Mouse (Mus musculus) frontal cortex, adult 2 months (tissue): ENCODE results near the gene Pgls. TPM values are rescaled to one million over a fixed set of nuclear protein-coding genes. Genes with fewer than 3 reads are reported as not detected.

Experiments used
- DNase-seq, 2 experiments: peaks; one replicate each; pipeline ENCODE4 v3.0.0; 2022; ENCODE audit warnings: low spot score in 1 of 2; ENCODE audit errors: extremely low spot score in 1 of 2
- polyA plus RNA-seq: library from polyadenylated mRNA; depleted of rRNA; stranded (reverse); fragments of >200 nt; gene quantifications from 2 replicates; pipeline ENCODE4 v1.2.3, GENCODE M21; 2012

Pgls gene
- polyA plus RNA-seq, 1 experiment, result 45.6 TPM

- no peak for DNase-seq
These were observed 4.8 kb downstream of the Pgls start for GRCm38 (mm10) chr8:71596798-71597197.

GRCm38 (mm10) chr8:71597451-71597850 is 5.5 kb downstream of the Pgls start, which contains the start of gene Fam129c:
Gene Fam129c (plus strand): TSS chr8:71597648.
- no peak for DNase-seq

DNA sequence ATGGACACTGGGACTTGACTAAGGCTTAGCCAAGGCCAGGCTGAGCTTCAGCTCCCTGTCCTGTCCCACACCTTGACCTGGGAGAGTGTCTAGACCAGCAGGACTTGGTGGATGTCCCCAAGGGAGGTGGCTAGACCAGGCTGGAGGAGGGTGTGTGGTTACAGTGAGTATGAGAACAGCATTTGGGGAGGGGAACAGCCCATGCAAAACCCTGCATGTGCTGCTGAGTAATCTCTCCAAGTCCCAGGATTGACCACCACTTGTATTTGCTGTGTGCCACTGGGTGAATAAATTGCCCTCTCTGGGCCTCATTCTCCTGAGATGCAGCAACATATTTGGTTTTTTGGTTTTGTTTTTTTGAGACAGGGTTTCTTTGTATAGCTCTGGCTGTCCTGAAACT is 6.4 kb downstream of the Pgls start:
- DNase-seq, result no peak

GRCm38 (mm10) chr8:71598841-71599240 is 6.9 kb downstream of the Pgls start:
- no peak for DNase-seq

GRCm38 (mm10) chr8:71601939-71602665 is 10.1 kb downstream of the Pgls start:
- DNase-seq, result no peak

DNA sequence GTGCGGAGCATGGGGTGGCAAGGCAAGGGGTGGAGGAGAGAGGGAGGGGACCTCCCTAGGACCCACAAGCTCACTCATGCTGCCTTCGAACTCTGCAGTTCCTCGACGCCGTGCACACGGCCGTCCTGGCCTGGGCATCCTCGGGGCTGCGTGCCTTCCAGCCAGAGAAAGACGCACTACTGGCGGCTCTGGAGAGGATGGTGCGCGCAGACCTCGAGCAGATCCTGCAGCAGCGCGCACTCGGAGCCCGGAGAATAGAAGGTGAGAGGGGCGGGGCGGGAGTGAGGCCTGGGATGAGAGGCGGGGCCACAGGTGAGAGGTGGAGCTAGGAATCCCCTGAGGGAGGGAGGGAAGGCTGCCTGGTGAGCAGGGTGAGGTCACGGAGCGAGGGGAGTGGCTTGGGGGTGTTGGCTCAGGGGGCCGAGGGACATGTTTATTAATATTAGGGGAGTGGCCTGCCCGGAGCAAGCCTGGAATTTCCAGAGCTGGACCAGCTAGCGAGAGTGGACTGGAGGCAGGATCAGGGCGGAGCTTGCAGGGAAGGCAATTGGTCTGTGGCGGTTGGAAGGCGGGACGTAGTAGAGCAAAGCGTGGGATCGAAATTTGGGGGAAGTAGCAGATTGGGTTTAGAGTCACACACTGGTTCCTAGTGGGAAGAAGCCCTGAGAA is 10.8 kb downstream of the Pgls start:
- DNase-seq, result no peak

DNA sequence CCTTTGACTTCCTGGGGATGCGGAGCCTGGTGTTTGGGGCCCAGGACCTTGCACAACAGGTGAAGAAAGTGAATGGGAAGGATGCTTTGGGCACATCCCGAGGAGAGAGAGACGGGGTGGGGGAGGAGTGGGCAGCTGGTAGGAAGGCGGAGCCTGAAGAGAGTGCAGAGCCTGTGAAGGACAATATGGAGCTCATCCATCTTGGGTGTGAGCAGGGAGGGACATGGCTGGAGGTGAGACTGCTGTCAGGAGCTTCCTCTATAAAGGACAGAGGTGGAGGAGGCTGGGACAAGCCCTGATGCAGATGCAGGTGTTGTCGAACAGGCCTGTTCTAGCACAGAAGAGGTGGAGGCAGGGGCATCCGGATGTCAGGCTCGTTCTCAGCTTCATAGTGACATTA is 12.0 kb downstream of the Pgls start:
- no peak for DNase-seq

- peak; percentile 99 for DNase-seq
These were observed 19.1 kb downstream of the Pgls start, which contains the start of gene Colgalt1 for GRCm38 (mm10) chr8:71610822-71611651. Gene Colgalt1 (plus strand): TSS chr8:71610998.

- DNase-seq, result no peak
These were observed 20.2 kb downstream of the Pgls start for GRCm38 (mm10) chr8:71612141-71612540.

- no peak for DNase-seq
These were observed 21.4 kb downstream of the Pgls start for GRCm38 (mm10) chr8:71613418-71613817.

- no peak for DNase-seq
These were observed 27.8 kb downstream of the Pgls start for GRCm38 (mm10) chr8:71619786-71620185.

GRCm38 (mm10) chr8:71625088-71625487 is 33.1 kb downstream of the Pgls start:
- no peak for DNase-seq

DNA sequence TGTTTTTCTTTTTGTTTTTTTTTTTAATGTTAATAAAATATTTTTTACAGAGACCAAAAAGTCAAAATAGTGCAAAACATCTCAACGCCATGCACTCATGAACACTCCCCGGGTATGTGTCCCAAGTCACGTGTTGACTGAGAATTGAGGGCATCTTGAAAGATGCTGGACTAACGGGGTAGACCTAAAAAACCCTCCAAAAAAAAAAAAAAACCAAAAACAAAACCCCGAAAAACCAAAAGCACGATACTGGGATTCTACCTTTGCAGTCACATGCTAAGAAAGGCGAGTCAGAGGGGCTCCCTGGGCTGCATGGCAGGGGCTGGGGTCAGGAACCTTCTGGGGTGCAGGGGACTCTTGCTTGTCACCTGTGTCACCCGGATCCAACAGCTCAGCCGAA is 34.8 kb downstream of the Pgls start:
- no peak for DNase-seq

GRCm38 (mm10) chr8:71627265-71628099 is 35.5 kb downstream of the Pgls start:
- no peak for DNase-seq

- no peak for DNase-seq
These were observed 36.6 kb downstream of the Pgls start for GRCm38 (mm10) chr8:71628396-71629095.

DNA sequence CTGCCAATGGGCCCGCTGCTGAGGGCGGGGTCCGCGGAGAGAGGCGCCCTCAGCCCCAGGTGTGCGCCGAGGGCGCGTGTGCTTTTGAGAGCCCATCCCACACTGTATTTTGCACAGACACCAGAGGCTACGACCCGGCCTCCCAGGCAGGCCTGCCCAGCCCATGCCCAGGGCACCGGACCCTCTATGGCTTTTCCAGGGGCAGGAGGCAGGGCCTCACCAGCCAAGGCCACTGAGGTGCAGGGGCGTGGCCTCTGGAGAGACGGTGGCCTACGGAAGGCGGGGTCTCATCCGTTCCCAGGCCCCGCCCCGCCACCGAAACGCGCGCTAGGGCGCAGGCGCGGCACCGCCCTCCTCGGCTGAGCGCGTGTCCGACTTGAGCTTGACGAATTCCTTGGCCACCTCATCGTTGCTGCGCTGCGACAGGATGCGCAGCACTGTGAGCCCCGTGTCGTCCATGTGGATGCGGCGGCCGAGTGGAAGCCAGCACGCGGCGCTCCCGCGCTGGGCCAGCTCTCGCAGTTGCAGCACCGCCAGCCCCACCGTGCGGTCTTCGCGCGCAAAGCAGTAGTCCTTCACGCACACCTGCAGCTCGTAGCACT is 37.2 kb downstream of the Pgls start:
- DNase-seq, result peak; percentile 84 to 91

DNA sequence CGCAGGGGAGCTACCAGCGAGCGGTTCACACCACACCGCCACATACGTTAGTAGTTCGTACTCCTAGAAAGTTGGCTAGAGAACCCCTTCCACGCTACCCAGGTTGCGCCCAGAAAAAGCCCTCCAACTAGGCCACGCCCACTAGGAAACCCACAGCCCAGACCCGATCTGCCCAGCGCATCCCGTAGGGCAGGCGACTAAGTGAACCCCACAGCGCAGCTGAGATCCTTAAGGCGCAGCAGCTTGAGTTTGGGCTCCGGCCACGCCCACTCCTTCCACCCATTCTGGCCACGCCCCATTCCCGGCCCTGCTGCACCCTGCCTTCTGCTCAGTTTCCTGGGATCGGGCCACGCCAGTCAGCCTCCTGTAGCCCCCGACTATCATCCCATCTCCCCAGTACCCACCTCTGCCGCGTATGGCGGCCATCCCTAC is 37.8 kb downstream of the Pgls start:
- DNase-seq, result no peak

DNA sequence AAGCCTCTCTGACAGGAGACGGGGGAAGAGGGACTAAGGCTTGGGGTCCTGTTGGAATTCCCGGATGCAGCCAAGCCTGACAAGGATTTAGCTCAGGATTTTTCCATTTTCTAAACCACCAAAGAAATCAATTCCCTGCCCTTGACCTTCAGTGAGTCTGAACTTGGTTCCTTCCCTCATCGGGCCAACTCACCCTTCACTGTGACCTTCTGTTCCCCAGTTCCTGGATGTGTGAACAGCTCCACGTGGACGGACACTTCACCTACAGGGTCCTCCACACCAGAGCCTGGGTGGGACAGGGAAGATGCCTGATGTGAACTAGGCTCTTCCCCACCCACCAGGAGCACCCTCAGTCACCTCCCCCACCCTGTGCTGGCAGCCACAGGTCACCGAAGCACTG is 38.8 kb downstream of the Pgls start:
- no peak for DNase-seq

DNA sequence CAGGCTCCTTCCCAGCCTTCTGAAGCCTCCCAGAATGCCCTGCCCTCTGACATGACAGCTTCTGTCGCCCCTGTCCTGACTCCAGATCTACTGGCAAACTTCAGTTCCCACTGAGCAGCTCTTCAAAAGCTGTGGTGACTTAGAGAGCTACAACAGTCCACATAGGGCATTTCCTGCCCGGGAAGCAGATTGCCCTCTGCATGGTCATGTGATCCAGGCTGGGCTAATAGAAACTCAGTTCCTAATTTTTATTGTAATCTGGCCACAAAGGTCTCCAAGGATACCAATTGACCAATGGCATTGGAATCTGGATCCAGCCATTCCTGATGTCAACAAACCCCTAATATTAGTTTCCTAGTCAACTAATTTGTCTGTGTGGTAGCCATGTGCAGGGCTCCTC is 39.9 kb downstream of the Pgls start:
- DNase-seq, result no peak
